Mouse (Mus musculus) neural tube, embryonic 15.5 days (tissue): Measurements from ENCODE around the gene Kcnb1. TPM values are rescaled to one million over a fixed set of nuclear protein-coding genes. Genes with fewer than 3 reads are reported as not detected.

Source experiments
- ATAC-seq: fragments of 200-750 bp; cut with Nextera tagmentation; 2 replicates; pipeline ENCODE4 v1.8.0; 2017; ENCODE audit warnings: mild to moderate bottlenecking, moderate TSS enrichment, moderate library complexity; ENCODE audit not compliant: low FRiP score
- H3K27ac ChIP-seq: fragments of 300-500 bp; sonication (generic); replicated peaks from 2 replicates; pipeline ENCODE4 v1.5.1; 2015; ENCODE audit warnings: mild to moderate bottlenecking, inconsistent platforms
- H3K27me3 ChIP-seq: fragments of 300-500 bp; sonication (generic); replicated peaks from 2 replicates; pipeline ENCODE4 v1.6.1; 2015; ENCODE audit warnings: inconsistent platforms
- H3K36me3 ChIP-seq: fragments of 300-500 bp; sonication (generic); 2 replicates; pipeline ENCODE4 v1.6.1; 2015; ENCODE audit warnings: inconsistent platforms
- H3K4me1 ChIP-seq: fragments of 300-500 bp; sonication (generic); 2 replicates; pipeline ENCODE4 v1.6.1; 2015; ENCODE audit warnings: inconsistent platforms
- H3K4me2 ChIP-seq: fragments of 300-500 bp; sonication (generic); 2 replicates; pipeline ENCODE4 v1.6.1; 2015; ENCODE audit warnings: inconsistent platforms, mild to moderate bottlenecking, moderate library complexity
- H3K4me3 ChIP-seq: fragments of 300-500 bp; sonication (generic); replicated peaks from 2 replicates; pipeline ENCODE4 v1.5.1; 2015; ENCODE audit warnings: mild to moderate bottlenecking, inconsistent platforms
- H3K9ac ChIP-seq: fragments of 300-500 bp; sonication (generic); replicated peaks from 2 replicates; pipeline ENCODE4 v1.6.1; 2015; ENCODE audit warnings: mild to moderate bottlenecking, inconsistent platforms
- H3K9me3 ChIP-seq: fragments of 300-500 bp; sonication (generic); replicated peaks from 2 replicates; pipeline ENCODE4 v1.6.1; 2016; ENCODE audit warnings: inconsistent platforms
- WGBS: fragments of 180-500 bp; shearing (Covaris S2); methylation state at CpG from one replicate; pipeline ENCODE4 v1.1.7; 2015; ENCODE audit warnings: mixed read lengths; 5-methylcytosine and 5-hydroxymethylcytosine counted together
- polyA plus RNA-seq: library from polyadenylated mRNA; unstranded; fragments of >200 nt; fragmentation: Nextera tagmentation; extraction: Ambion mirVana; gene quantifications from 2 replicates; pipeline ENCODE4 v1.2.1, GENCODE M21; 2015

The Kcnb1 gene
- polyA plus RNA-seq, 1 experiment from 2014 or later = 3.9 TPM

DNA sequence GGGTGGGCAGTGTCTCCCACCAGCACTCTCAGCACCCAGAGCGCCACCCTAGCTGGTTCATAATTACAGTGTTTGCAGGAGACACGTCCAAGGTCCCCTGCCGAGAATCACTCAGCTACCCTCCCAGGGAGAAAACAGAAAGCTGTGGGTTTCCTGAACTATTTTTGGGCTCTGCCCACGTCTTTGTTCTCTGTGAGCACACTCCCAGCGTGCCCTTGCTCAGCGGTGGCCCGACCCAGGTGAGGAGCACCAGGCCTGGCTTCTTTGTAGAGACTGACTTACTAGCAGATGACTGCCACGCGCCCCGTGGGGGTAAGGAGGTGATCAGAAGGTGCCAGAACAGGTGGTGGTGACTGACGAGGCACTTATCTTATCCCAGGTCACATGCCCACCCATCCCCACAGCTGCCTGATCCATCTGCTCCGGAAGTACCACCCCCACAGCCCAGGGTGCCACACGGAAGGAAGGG, 50.1 kb downstream of the Kcnb1 start:
- H3K9ac ChIP-seq = no peak overlapping the region
- no peak overlapping the region for H3K27ac ChIP-seq
- no peaks in the 10 kb centered on the region for H3K9me3 ChIP-seq
- H3K4me2 ChIP-seq = no peak overlapping the region
- WGBS = 70% methylated on average over 13 of the region's 13 CpGs
- no peaks in the 10 kb centered on the region for H3K36me3 ChIP-seq
- H3K27me3 ChIP-seq = no peaks in the 10 kb centered on the region
- no peak overlapping the region for H3K4me3 ChIP-seq
- H3K4me1 ChIP-seq = peaks cover 25% of the 10 kb centered on the region
- no peak for ATAC-seq

DNA sequence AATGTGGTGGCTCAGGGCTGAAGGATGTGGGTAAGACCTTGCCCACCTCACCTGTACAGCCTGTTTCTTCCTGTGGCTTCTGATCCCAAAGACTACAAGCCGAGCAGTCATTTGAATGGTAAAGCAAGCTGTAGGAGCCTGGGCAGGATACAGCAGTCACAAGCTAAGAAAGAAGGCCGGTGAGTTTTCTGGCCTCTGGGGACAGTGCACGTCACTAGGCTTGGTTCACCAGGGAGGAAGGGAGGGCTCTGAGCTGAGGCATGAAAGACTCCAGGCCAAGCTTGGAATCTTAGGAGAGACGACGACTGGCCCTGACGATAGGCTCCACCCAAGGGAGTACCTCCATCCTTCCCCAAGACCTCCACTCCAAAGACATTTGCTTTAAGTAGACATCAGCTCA, 51.3 kb downstream of the Kcnb1 start:
- WGBS = 60% methylated on average over 6 of the region's 6 CpGs
- no peaks in the 10 kb centered on the region for H3K36me3 ChIP-seq
- no peak for ATAC-seq
- no peak overlapping the region for H3K27ac ChIP-seq
- H3K9ac ChIP-seq = no peak overlapping the region
- no peaks in the 10 kb centered on the region for H3K9me3 ChIP-seq
- no peaks in the 10 kb centered on the region for H3K27me3 ChIP-seq
- no peak overlapping the region for H3K4me3 ChIP-seq
- H3K4me1 ChIP-seq = peaks cover 15% of the 10 kb centered on the region
- no peak overlapping the region for H3K4me2 ChIP-seq

DNA sequence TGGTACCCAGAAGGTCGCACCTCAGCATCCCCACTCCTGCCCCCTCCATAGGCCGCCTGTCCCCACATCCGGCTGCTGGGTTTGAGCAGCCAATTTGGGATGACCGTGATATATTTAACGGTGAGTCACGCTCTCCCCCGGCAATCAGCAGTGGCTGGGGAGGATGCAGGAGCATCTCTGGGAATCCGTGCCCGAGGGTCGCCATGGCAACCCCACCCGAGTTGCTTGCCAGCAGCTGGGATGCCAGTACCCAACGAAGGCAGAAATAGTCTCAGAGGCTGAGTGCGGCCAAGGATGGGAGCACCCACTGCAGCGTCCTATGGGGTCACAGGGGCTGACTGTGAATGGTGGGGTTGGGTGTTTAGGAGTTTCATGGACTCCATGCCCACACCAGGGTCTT, 53.0 kb downstream of the Kcnb1 start:
- Histone ChIP-seq H3K9me3 (no peaks in the 10 kb centered on the region), H3K27me3 (no peaks in the 10 kb centered on the region), H3K4me1 (peaks cover 19% of the 10 kb centered on the region), H3K9ac (0 out of 2 replicates have a peak overlapping the region, but pooled peaks have one; percentile 17), H3K36me3 (no peaks in the 10 kb centered on the region), H3K4me2 (peak overlapping the region; percentile 25), H3K27ac (peak overlapping the region; percentile 60), H3K4me3 (no peak overlapping the region)
- WGBS = 22% methylated on average over 14 of the region's 14 CpGs
- peak; percentile 78 for ATAC-seq

DNA sequence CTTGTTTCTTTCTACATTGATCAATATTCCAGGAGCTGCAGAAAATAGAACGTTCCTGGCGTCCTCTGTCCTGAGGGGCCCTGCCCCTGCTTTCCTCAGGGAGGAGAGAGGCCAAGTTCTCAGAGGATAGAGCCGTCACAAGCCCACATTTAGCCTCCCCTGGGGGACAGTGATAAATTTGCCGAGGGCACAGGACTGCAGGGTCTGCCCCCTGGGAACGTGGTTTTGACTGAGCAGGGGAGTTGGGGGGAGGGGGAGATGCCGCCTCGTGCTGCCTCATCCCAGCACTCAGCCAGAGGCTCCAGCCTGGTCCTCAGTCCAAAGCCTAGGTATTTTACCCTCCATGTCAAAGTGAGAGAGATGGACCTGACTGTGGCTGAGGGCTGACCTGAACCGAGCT, 57.9 kb downstream of the Kcnb1 start:
- no peak overlapping the region for H3K4me2 ChIP-seq
- peaks cover 41% of the 10 kb centered on the region for H3K4me1 ChIP-seq
- H3K27me3 ChIP-seq = no peaks in the 10 kb centered on the region
- no peak overlapping the region for H3K4me3 ChIP-seq
- no peak overlapping the region for H3K9ac ChIP-seq
- no peaks in the 10 kb centered on the region for H3K9me3 ChIP-seq
- H3K27ac ChIP-seq = no peak overlapping the region
- H3K36me3 ChIP-seq = no peaks in the 10 kb centered on the region
- ATAC-seq = no peak
- 32% methylated on average over 8 of the region's 8 CpGs for WGBS

DNA sequence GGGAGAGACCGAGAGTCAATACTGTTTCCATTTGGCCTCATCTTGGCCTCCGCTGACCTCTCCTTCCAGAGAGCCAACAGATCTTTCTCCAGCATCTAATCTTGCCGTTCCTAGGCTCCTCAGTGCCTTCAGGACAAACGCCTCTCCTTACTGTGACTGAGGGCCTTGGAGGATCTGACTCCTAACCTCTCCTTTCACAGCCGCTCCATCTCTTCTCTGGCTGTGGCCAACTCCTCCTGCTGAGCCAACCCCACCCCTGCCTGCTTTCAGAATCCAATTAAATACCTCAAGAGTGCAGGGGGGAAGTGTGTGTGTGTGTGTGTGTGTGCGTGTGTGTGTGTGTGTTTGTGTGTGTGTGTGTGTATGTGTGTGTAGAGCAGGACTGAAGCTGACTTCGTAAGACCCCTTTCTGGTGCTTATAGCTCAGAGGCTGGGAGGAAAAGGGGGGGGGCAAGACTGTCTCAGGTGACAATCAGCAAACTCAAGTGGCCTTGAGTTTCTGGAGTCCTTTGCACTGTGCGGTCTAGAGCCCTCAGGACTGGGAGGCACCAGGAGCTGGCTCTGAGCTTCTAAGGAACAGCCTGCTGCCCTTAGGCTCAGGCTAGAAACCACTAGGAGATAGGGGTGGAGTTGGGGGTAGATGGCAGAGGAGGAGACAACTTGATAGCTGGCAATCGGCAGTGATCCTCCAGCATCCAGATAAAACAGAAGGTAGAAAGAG, 59.7 kb downstream of the Kcnb1 start:
- peak overlapping the region; percentile 46 for H3K4me2 ChIP-seq
- 35% methylated on average over 9 of the region's 9 CpGs for WGBS
- peak overlapping the region; percentile 79 for H3K27ac ChIP-seq
- no peaks in the 10 kb centered on the region for H3K27me3 ChIP-seq
- H3K9ac ChIP-seq = peak overlapping the region; percentile 20; the same call in 1 of the 2 replicates
- H3K4me1 ChIP-seq = peaks cover 30% of the 10 kb centered on the region
- H3K9me3 ChIP-seq = no peaks in the 10 kb centered on the region
- no peak overlapping the region for H3K4me3 ChIP-seq
- H3K36me3 ChIP-seq = no peaks in the 10 kb centered on the region
- ATAC-seq = peak; percentile 48

DNA sequence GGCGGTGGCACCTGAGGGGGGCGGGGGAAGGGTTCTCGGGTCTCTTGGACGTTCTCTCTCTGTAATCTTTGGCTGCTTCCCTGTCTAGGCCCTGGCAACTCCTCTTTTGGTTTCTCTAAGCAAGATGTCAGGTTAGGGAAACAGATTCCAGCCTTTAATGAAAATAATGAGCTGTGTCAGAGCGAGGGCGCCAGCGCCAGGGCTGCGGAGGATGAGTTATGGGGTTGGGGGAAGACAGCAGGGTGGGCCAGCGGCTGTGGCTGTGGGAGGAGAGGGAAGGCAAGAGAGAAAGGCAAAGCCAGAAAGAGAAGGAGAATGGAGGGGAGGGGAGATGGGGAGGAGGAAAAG, 60.4 kb downstream of the Kcnb1 start:
- ATAC-seq = peak; percentile 72
- Histone ChIP-seq H3K27me3 (no peaks in the 10 kb centered on the region), H3K27ac (peak overlapping the region; percentile 79), H3K9ac (peak overlapping the region; percentile 20; the same call in 1 of the 2 replicates), H3K36me3 (no peaks in the 10 kb centered on the region), H3K4me2 (peak overlapping the region; percentile 46), H3K4me1 (peaks cover 30% of the 10 kb centered on the region), H3K4me3 (peak overlapping the region; percentile 17), H3K9me3 (no peaks in the 10 kb centered on the region)
- 14% methylated on average over 9 of the region's 9 CpGs for WGBS

DNA sequence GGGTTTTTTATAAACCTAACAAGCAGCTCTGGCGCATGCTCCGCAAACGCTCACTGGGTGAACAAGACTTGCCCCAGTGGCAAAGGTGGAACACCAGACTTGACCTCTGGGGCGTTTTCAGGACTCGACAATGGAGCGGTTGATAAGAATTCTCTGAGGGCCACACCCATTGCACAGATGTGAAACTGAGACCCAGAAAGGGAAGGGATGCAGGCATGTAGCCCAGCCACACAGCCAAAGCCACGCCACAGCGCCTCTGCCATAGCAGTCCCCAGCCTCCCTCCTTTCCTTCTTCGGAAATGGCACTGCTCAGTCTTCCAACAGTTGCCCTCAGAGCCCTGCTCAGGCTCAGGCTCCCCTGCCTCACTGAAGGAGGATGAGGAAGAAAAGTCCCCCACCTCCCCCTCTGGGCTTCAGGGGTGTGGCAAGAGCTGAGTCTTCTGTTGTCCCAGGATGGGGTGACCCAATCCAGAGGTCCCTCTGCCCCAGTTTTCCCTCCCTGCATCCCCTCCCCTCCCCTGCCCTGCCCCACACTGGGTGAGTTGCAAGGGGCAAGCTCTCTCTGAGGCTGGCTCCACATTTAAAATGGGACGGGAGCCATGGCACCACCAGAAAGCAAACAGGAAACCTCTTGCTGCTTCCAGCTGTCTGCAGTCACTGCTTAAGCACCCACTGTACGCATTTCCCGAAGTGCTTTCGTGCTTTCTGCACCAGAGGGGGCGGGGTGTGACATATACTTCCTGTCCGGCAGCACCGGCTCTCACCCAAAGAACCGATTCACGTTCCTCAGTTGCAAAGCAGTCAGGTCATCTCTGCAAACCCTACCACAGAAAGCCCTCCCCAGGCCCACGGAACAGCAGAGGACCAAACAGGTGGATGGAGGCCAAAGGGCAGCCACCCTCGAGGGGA, 61.0 kb downstream of the Kcnb1 start:
- H3K27ac ChIP-seq = peak overlapping the region; percentile 79
- H3K9ac ChIP-seq = peak overlapping the region; percentile 20; the same call in 1 of the 2 replicates
- H3K36me3 ChIP-seq = no peaks in the 10 kb centered on the region
- peak overlapping the region; percentile 17 for H3K4me3 ChIP-seq
- H3K27me3 ChIP-seq = no peaks in the 10 kb centered on the region
- no peaks in the 10 kb centered on the region for H3K9me3 ChIP-seq
- peaks cover 34% of the 10 kb centered on the region for H3K4me1 ChIP-seq
- peak; percentile 34; the same call in 1 of the 2 replicates for ATAC-seq
- H3K4me2 ChIP-seq = peak overlapping the region; percentile 46
- WGBS = 43% methylated on average over 20 of the region's 20 CpGs

DNA sequence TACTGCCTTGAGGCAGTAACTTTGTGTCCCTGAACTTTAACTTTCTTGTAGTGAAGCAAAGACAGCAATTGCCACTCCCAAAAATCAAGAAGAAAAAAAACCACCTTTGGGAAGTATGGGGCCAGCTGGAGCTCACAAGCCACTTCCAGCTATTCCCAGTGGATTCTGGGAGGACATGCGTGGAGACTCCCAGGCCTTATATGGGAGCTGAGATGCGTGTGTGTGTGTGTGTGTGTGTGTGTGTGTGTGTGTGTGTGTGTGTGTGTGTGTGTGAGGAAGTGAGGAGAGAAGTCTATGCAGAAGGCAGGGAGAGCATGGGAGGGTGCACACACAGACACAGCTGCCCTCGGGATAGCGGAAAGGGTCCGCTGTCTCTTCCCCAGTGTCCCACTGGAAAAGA, 62.6 kb downstream of the Kcnb1 start:
- Histone ChIP-seq H3K36me3 (no peaks in the 10 kb centered on the region), H3K4me3 (no peak overlapping the region), H3K27ac (no peak overlapping the region), H3K4me1 (peaks cover 41% of the 10 kb centered on the region), H3K9me3 (no peaks in the 10 kb centered on the region), H3K27me3 (no peaks in the 10 kb centered on the region), H3K4me2 (no peak overlapping the region), H3K9ac (no peak overlapping the region)
- 83% methylated on average over 5 of the region's 5 CpGs for WGBS
- ATAC-seq = no peak

DNA sequence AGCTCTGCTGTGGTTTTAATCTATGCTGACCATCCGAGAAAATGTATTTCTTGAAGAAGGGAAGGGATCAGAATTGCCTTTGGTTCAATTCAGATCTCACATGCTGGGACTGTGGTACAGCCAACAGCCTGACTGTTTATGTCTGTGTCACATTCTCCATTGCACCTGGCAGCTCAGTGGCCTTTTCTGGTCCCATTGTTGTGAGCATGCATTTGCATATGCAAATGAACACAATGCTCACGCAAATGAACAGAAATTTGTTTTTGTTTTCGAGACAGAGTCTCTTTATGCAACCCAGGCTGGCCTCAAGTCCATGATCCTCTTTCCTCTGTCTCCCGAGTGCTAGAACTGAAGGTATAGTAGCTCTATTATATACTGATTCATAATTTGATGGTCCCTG, 64.2 kb downstream of the Kcnb1 start:
- Histone ChIP-seq H3K9ac (no peak overlapping the region), H3K9me3 (no peaks in the 10 kb centered on the region), H3K4me1 (peaks cover 40% of the 10 kb centered on the region), H3K27me3 (no peaks in the 10 kb centered on the region), H3K4me2 (no peak overlapping the region), H3K4me3 (no peak overlapping the region), H3K27ac (no peak overlapping the region), H3K36me3 (no peaks in the 10 kb centered on the region)
- no peak for ATAC-seq
- WGBS = 52% methylated on average over 4 of the region's 4 CpGs

DNA sequence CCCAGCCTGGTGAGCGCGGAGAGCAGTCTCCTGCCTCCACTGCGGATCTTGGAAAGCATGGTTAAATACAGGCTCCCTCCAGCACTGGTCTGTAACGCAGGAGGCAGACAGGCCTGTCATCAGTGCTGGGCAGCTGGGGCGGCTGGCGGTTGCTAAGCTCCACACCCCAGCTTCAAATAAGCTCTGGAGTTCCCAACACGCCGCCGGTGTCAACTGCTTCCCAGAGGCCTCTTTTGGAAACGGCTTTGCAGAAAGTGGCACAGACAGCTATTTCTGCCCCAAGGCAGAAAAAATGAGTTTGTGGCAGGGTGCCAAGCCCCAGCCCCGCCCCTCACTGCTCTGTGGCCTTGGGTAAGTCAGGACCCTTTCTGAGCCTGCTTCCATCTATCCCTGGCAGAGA, 66.0 kb downstream of the Kcnb1 start:
- 30% methylated on average over 11 of the region's 11 CpGs for WGBS
- no peak for ATAC-seq
- peaks cover 27% of the 10 kb centered on the region for H3K4me1 ChIP-seq
- H3K4me3 ChIP-seq = no peak overlapping the region
- no peaks in the 10 kb centered on the region for H3K9me3 ChIP-seq
- H3K9ac ChIP-seq = no peak overlapping the region
- no peaks in the 10 kb centered on the region for H3K36me3 ChIP-seq
- no peaks in the 10 kb centered on the region for H3K27me3 ChIP-seq
- H3K4me2 ChIP-seq = no peak overlapping the region
- peak overlapping the region; percentile 64 for H3K27ac ChIP-seq

DNA sequence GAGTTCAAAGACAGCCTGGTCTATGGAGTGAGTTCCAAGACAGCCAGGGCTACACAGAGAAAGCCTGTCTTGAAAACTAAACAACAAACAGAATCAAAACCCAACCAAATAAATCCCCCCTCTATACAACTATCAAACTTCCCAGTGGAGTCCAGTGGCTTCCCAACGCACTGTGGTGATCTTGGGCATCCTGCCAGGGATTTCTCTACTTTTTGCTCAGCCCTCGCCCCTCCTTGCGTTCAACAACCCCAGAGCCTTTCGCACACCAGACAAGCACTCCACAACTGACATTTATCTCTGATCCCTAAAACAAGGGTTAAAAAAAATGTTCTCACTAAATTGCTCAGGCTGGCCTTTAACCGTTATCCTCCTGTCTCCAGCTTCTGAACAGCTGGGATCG, 67.2 kb downstream of the Kcnb1 start:
- Histone ChIP-seq H3K4me1 (peaks cover 22% of the 10 kb centered on the region), H3K27ac (no peak overlapping the region), H3K4me2 (no peak overlapping the region), H3K9me3 (no peaks in the 10 kb centered on the region), H3K4me3 (no peak overlapping the region), H3K27me3 (no peaks in the 10 kb centered on the region), H3K36me3 (no peaks in the 10 kb centered on the region), H3K9ac (no peak overlapping the region)
- 77% methylated on average over 6 of the region's 6 CpGs for WGBS
- no peak for ATAC-seq

DNA sequence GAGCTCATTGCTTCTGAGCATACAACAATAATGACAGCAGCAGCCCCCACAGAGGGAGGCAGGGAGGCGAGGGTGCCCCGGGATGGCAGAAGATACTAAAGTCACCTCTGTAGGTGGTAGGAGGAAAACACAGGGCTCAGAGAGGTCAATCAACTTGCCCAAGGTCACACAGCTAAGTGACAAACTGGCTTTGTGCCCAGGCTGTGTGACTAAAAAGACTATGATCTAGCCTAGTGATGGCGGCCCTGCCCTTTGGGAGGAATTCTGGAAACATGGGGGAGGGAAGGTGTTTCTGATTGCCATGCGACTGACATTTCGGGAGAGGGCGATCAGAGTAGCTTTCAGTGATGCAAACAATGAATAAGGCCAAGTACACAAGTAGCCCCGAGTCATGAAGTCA, 68.0 kb downstream of the Kcnb1 start:
- H3K9me3 ChIP-seq = no peaks in the 10 kb centered on the region
- no peaks in the 10 kb centered on the region for H3K36me3 ChIP-seq
- no peak for ATAC-seq
- no peaks in the 10 kb centered on the region for H3K27me3 ChIP-seq
- 83% methylated on average over 7 of the region's 7 CpGs for WGBS
- H3K4me3 ChIP-seq = no peak overlapping the region
- H3K9ac ChIP-seq = no peak overlapping the region
- no peak overlapping the region for H3K4me2 ChIP-seq
- no peak overlapping the region for H3K27ac ChIP-seq
- H3K4me1 ChIP-seq = peaks cover 22% of the 10 kb centered on the region
